Mouse (Mus musculus) mouse trophoblast stem cell (cell line): ENCODE measurements at regions not wholly inside any gene's neighbourhood (a gene's known extent, or its start where the extent isn't known, plus 50 kb on each side); places are given as distances from the start of the nearest gene placed in this dataset.

ENCODE experiments used
- in situ Hi-C, 2 experiments: fragments of 300-500 bp; cut with MseI, MboI; formaldehyde crosslinking; loops; 2 replicates in 1 of 2; 3 replicates in 1 of 2; pipeline ENCODE4 v1.15.1; 2025

- in situ Hi-C loops, result loop anchor here in 1 of 2 experiments (10.0 kb wide), 1 partner anchor 186 kb away; the partner anchor contains the start of gene Enc1
Observed at GRCm38 (mm10) chr13:97430885-97431284, 190.0 kb downstream of the Enc1 start.

- in situ Hi-C loops, result no loop called here
Observed at GRCm38 (mm10) chr13:97428163-97428562, 187.3 kb downstream of the Enc1 start.

GRCm38 (mm10) chr13:97427537-97427936 lies 186.6 kb downstream of the Enc1 start:
- in situ Hi-C loops, result no loop called here

- in situ Hi-C loops, result no loop called here
Observed at GRCm38 (mm10) chr13:97425731-97426130, 184.8 kb downstream of the Enc1 start.

- in situ Hi-C loops, result no loop called here
Observed at GRCm38 (mm10) chr13:97423911-97424310, 183.0 kb downstream of the Enc1 start.

GRCm38 (mm10) chr13:97423298-97423817 lies 182.5 kb downstream of the Enc1 start:
- in situ Hi-C loops, result no loop called here

- in situ Hi-C loops, result no loop called here
Observed at GRCm38 (mm10) chr13:97422897-97423296, 182.0 kb downstream of the Enc1 start.

- in situ Hi-C loops, result no loop called here
Observed at GRCm38 (mm10) chr13:97421831-97422230, 180.9 kb downstream of the Enc1 start.

GRCm38 (mm10) chr13:97420773-97421172 lies 179.9 kb downstream of the Enc1 start:
- in situ Hi-C loops, result no loop called here

GRCm38 (mm10) chr13:97419100-97419499 lies 178.2 kb downstream of the Enc1 start:
- in situ Hi-C loops, result no loop called here

GRCm38 (mm10) chr13:97418681-97419080 lies 177.8 kb downstream of the Enc1 start:
- in situ Hi-C loops, result no loop called here

- in situ Hi-C loops, result no loop called here
Observed at GRCm38 (mm10) chr13:97418081-97418480, 177.2 kb downstream of the Enc1 start.

- in situ Hi-C loops, result no loop called here
Observed at GRCm38 (mm10) chr13:97415927-97416709, 175.2 kb downstream of the Enc1 start.

- in situ Hi-C loops, result no loop called here
Observed at GRCm38 (mm10) chr13:97415381-97415780, 174.5 kb downstream of the Enc1 start.

- in situ Hi-C loops, result no loop called here
Observed at GRCm38 (mm10) chr13:97412151-97412550, 171.2 kb downstream of the Enc1 start.

- in situ Hi-C loops, result no loop called here
Observed at GRCm38 (mm10) chr13:97410550-97411201, 169.8 kb downstream of the Enc1 start.

- in situ Hi-C loops, result no loop called here
Observed at GRCm38 (mm10) chr13:97409891-97410525, 169.1 kb downstream of the Enc1 start.

- in situ Hi-C loops, result no loop called here
Observed at GRCm38 (mm10) chr13:97409291-97409780, 168.4 kb downstream of the Enc1 start.

GRCm38 (mm10) chr13:97408414-97409290 lies 167.7 kb downstream of the Enc1 start:
- in situ Hi-C loops, result no loop called here

GRCm38 (mm10) chr13:97407773-97408172 lies 166.9 kb downstream of the Enc1 start:
- in situ Hi-C loops, result no loop called here

GRCm38 (mm10) chr13:97406678-97407077 lies 165.8 kb downstream of the Enc1 start:
- in situ Hi-C loops, result no loop called here
